Mouse (Mus musculus): ENCODE data around the gene Asb17.

DNA sequence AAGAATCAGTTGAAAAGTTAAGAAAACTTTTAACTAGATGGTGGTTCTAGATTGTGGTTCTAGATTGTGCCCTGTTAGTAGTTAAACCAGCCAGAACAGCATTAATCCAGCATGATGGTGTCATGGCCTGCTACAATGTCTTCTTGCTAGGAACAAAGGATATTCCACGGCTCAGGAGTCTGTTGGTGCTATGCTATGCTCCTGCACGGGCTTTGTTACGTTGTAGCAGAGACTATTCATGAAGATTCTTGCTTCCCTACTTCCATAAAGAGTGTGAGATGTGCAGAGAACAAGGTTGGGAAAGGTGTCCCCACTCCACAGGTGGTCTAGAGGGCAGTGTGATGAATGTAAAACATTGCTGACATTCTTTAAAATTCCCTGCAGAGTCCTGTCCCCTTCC, 7.7 kb upstream of the Asb17 start:
- TF ChIP-seq GATA1 (IDR thresholded peaks at IDR 0.05; ENCODE audit: borderline replicate concordance, low read length) (no peak), FLI1 (IDR thresholded peaks at IDR 0.05; ENCODE audit: low read length) (no peak)

Measured in megakaryocyte, embryonic 14.5 days (primary cell).